Mouse (Mus musculus): ENCODE data around the gene Ifi211.
"Not testable (repeated sequence)": the region's sequence is repeated elsewhere in the genome, so short reads cannot be mapped to it uniquely, and the experiment has no call there.

The Ifi211 gene

DNA sequence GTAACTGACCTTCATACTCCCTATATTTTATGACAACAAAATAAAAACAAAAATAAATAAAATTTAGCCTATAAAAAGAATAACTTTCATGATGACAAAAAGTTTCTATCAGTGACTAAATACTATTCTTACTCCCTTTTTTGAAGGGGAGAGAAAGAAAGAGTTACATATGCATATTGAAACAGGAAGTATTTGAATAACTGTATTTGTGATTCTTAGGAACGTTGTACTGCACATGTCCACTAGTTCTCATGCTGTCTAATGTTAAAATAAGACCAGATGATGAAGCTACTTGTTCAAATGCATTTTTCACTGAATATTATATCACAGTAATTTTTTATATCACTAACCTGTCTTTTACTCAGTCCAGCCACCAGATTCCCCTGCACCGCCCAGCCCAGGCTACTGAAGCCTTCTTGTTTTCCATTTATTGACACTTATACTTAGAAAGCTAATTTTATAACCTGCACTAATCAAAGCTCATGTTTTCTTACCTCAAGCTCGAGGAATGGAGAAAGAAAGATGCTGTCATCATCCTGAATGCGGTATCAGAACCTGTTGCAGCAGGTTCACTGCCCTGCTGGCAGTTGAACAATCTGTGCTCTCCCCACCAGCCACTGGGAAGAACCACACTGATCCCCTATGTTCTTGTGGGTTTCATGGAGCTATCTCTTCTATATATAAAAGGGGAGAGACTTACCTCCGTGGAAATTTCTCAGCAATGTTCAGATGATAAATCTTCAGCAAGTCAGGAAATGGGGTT, 33.4 kb downstream of the Ifi211 start:
- not testable (repeated sequence) for DNase-seq (ENCODE audit: low spot score)

DNA sequence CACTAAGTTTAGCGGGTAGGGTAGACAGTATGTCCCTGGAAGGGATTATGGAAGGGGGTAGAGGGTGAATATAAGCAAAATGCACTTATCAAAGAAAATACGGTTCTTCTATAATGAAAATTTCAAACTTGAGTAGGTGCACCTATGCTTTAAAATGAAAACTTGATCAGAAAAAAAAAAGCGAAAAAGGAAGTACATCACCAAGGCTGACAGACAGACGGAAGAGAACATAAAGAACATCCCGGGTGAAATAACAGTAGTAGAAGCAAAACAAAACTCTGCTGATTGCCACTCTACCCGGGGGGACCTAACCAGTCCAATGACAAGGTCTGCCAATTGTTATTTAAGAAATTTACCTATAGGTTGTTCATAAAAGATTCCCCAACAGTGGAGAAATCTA, 34.6 kb downstream of the Ifi211 start:
- DNase-seq (ENCODE audit: low spot score): not testable (repeated sequence)

- DNase-seq (ENCODE audit: low spot score): not testable (repeated sequence)
These were observed 35.7 kb downstream of the Ifi211 start for GRCm38 (mm10) chr1:173877125-173877524.

GRCm38 (mm10) chr1:173868586-173868985, 44.3 kb downstream of the Ifi211 start:
- not testable (repeated sequence) for DNase-seq (ENCODE audit: low spot score)

GRCm38 (mm10) chr1:173866504-173866903, 46.3 kb downstream of the Ifi211 start:
- DNase-seq (ENCODE audit: low spot score): no peak

DNA sequence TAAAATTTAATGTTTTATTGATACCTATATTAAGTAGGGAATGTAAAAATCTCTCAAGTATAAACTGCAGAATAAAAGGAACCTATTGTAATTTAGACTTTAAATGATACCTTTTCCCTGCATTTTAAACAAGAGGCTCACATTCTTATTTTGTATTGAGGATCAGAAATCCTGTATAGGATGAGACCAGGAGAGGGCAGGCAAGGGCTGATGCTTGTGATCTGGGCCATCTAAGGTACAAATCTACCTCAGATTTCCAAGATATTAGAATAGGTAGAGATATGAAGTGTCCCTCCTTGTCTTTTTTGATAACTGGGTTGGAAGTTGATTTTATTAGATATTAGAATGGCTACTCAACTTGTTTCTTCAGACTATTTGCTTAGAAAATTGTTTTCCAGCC, 59.1 kb downstream of the Ifi211 start:
- DNase-seq (ENCODE audit: low spot score): not testable (repeated sequence)

DNA sequence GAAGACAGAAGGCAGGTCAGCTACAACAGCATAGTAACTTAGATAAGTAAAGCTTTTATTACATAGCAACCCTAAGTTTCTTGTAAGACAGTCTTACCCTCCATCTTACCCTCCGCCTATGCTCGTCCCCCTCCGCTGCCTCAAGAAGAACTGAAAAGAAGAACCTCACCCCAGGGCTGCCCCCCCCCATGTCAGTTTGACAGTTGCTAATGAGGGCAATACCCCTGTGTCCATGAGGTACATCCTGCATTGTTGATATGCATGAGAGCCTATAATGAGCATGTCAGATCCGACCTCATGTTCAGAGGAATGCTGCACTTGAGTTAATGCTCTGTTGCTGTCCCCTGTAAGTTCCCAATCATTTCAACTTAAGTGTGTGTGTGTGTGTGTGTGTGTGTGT, 60.0 kb downstream of the Ifi211 start:
- DNase-seq (ENCODE audit: low spot score): not testable (repeated sequence)
